Mouse (Mus musculus) testis, adult 2 months (tissue): Measurements from ENCODE around the gene Ntng2.

Source experiments
- CTCF ChIP-seq: fragments of 200-500 bp; IDR thresholded peaks from 2 replicates; pipeline ENCODE4 v1.5.1; 2012; ENCODE audit warnings: low read depth, mild to moderate bottlenecking, inconsistent platforms, low read length, moderate library complexity; ENCODE audit not compliant: control insufficient read depth, insufficient read depth, insufficient replicate concordance
- POLR2A ChIP-seq: fragments of 200-500 bp; IDR thresholded peaks from 2 replicates; pipeline ENCODE4 v1.6.1; 2012; ENCODE audit warnings: low read depth, mild to moderate bottlenecking, inconsistent platforms, low read length, moderate library complexity; ENCODE audit not compliant: control insufficient read depth

- TF ChIP-seq CTCF (peak; percentile 77; the same call in 1 of the 2 replicates), POLR2A (no peak)
Observed at GRCm38 (mm10) chr2:29237623-29238022, 15.2 kb downstream of the Ntng2 start.
